Mouse (Mus musculus) heart, adult 2 months (tissue): Measurements from ENCODE around the gene Fam84b.

Experiments
- CTCF ChIP-seq: fragments of 200-600 bp; IDR thresholded peaks from 2 replicates; pipeline ENCODE4 v1.8.1; 2022; ENCODE audit warnings: antibody characterized with exemption, mild to moderate bottlenecking, moderate library complexity
- EP300 ChIP-seq: fragments of 200-500 bp; IDR thresholded peaks from 2 replicates; pipeline ENCODE4 v1.6.1; 2011; ENCODE audit warnings: low read depth, low read length, control low read depth; ENCODE audit not compliant: insufficient read depth
- POLR2A ChIP-seq: fragments of 200-500 bp; IDR thresholded peaks from 2 replicates; pipeline ENCODE4 v1.6.1; 2011; ENCODE audit warnings: mild to moderate bottlenecking, low read depth, low read length, control low read depth; ENCODE audit not compliant: insufficient read depth

- TF ChIP-seq POLR2A (no peak), CTCF (no peak), EP300 (no peak)
These were observed 39.4 kb upstream of the Fam84b start for GRCm38 (mm10) chr15:60892976-60893463.
